Mouse (Mus musculus) limb, embryonic 13.5 days (tissue): ENCODE results near the gene Bckdhb. TPM values are rescaled to one million over a fixed set of nuclear protein-coding genes. Genes with fewer than 3 reads are reported as not detected.
"Not testable (repeated sequence)": the region's sequence is repeated elsewhere in the genome, so short reads cannot be mapped to it uniquely, and the experiment has no call there.

Experiments
- ATAC-seq: fragments of 200-750 bp; cut with Nextera tagmentation; 2 replicates; pipeline ENCODE4 v1.8.0; 2017; ENCODE audit warnings: low read depth, moderate number of reproducible peaks, moderate TSS enrichment; ENCODE audit not compliant: low FRiP score
- H3K27ac ChIP-seq: fragments of 300-500 bp; sonication (generic); 2 replicates; pipeline ENCODE4 v1.5.1; 2015; ENCODE audit warnings: inconsistent platforms, mild to moderate bottlenecking, moderate library complexity
- H3K27me3 ChIP-seq: fragments of 300-500 bp; sonication (generic); 2 replicates; pipeline ENCODE4 v1.6.1; 2015; ENCODE audit warnings: mild to moderate bottlenecking, inconsistent platforms
- H3K36me3 ChIP-seq: fragments of 300-500 bp; sonication (generic); 2 replicates; pipeline ENCODE4 v1.6.1; 2015; ENCODE audit warnings: inconsistent platforms, mild to moderate bottlenecking, moderate library complexity
- H3K4me1 ChIP-seq: fragments of 300-500 bp; sonication (generic); 2 replicates; pipeline ENCODE4 v1.6.1; 2015; ENCODE audit warnings: inconsistent platforms
- H3K4me2 ChIP-seq: fragments of 300-500 bp; sonication (generic); replicated peaks from 2 replicates; pipeline ENCODE4 v1.6.1; 2015; ENCODE audit warnings: inconsistent platforms, mild to moderate bottlenecking, moderate library complexity
- H3K4me3 ChIP-seq: fragments of 300-500 bp; sonication (generic); 2 replicates; pipeline ENCODE4 v1.5.1; 2015; ENCODE audit warnings: moderate library complexity, mild to moderate bottlenecking, inconsistent platforms
- H3K9ac ChIP-seq: fragments of 300-500 bp; sonication (generic); 2 replicates; pipeline ENCODE4 v1.6.1; 2015; ENCODE audit warnings: mild to moderate bottlenecking, inconsistent platforms
- H3K9me3 ChIP-seq: fragments of 300-500 bp; sonication (generic); 2 replicates; pipeline ENCODE4 v1.6.1; 2016; ENCODE audit warnings: inconsistent platforms
- WGBS: fragments of 180-500 bp; shearing (Covaris S2); methylation state at CpG from one replicate; pipeline ENCODE4 v1.1.7; 2015; 5-methylcytosine and 5-hydroxymethylcytosine counted together
- polyA plus RNA-seq: library from polyadenylated mRNA; unstranded; fragments of >200 nt; fragmentation: Nextera tagmentation; extraction: Ambion mirVana; gene quantifications from 2 replicates; pipeline ENCODE4 v1.2.1, GENCODE M21; 2015

The Bckdhb gene
- polyA plus RNA-seq, 1 experiment from 2014 or later, result 53.4 TPM

GRCm38 (mm10) chr9:84049142-84049541 is 124.2 kb downstream of the Bckdhb start:
- Histone ChIP-seq H3K4me2 (no peak overlapping the region), H3K4me1 (peaks cover 19% of the 10 kb centered on the region), H3K9me3 (no peaks in the 10 kb centered on the region), H3K27me3 (0 out of 2 replicates have a peak, but pooled peaks cover 7% of the 10 kb centered on the region), H3K9ac (no peak overlapping the region), H3K27ac (no peak overlapping the region), H3K4me3 (no peak overlapping the region), H3K36me3 (no peaks in the 10 kb centered on the region)
- no peak for ATAC-seq
- 50% methylated on average over 1 of the region's 1 CpGs for WGBS

DNA sequence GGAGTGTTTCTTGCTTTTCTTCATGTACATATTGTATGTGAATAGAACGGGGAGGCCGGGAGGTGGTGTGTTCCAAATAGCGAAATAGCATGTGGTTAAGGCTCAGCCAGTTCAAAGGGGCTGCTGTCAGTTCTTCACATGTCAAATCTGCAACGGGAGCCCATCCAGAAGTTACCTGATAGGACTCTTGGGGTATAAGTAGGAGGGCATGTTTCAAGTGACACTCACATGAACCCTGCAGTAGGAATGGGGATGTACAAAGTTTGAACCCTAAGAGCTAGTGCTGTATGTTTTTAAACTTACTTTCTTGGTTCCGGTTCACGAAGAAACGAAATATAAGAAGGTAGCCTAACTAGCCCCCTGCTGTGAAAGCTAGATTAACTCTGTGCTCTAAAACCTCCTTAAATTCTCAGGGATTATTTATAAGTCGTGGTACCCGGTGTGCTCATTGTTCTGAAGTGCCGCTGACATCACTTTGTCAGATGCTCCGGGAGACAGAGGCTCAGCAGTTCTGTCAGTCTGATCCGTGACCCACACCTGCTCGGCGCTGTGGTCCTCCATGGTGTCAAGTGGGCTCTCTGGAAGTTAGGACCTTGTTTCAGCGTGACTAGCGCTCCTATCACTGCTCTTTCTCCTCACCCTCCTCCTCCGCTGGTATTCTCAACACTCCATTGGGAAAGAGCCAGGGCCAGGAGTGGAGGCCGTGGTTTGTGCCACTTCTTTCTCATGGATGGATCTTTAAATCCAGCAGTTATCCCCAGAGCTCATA is 126.1 kb downstream of the Bckdhb start:
- Histone ChIP-seq H3K4me2 (peak overlapping the region; percentile 12; the same call in 1 of the 2 replicates), H3K9ac (no peak overlapping the region), H3K9me3 (no peaks in the 10 kb centered on the region), H3K36me3 (no peaks in the 10 kb centered on the region), H3K27me3 (no peaks in the 10 kb centered on the region), H3K27ac (no peak overlapping the region), H3K4me3 (no peak overlapping the region), H3K4me1 (peaks cover 13% of the 10 kb centered on the region)
- WGBS, result 58% methylated on average over 18 of the region's 18 CpGs
- peak; percentile 71 for ATAC-seq

- H3K4me3 ChIP-seq, result no peak overlapping the region
- ATAC-seq, result no peak
- WGBS, result 84% methylated on average over 7 of the region's 7 CpGs
- H3K9ac ChIP-seq, result no peak overlapping the region
- no peaks in the 10 kb centered on the region for H3K9me3 ChIP-seq
- H3K27ac ChIP-seq, result no peak overlapping the region
- peaks cover 10% of the 10 kb centered on the region for H3K4me1 ChIP-seq
- no peak overlapping the region for H3K4me2 ChIP-seq
- H3K27me3 ChIP-seq, result no peaks in the 10 kb centered on the region
- no peaks in the 10 kb centered on the region for H3K36me3 ChIP-seq
Observed at GRCm38 (mm10) chr9:84055125-84055807, 130.3 kb downstream of the Bckdhb start.

DNA sequence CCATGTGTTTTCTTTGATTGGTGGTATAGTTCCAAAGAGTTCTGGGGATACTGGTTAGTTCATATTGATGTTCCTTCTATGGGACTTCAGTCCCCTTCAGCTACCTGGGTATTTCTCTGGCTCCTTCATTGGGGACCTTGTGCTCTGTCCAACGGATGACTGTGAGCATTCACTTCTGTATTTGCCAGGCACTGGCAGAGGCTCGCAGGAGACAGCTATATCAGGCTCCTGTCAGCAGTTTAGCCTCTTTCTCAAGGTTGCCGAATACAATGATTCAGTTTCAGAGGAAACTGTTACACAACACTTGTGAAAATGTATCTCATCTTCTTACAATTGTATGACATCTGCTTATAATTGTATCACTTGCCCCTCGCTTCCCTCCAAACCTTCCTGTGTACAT is 135.8 kb downstream of the Bckdhb start:
- H3K4me1 ChIP-seq, result peaks cover 18% of the 10 kb centered on the region
- H3K4me3 ChIP-seq, H3K36me3 ChIP-seq, H3K4me2 ChIP-seq, H3K9me3 ChIP-seq, ATAC-seq, H3K9ac ChIP-seq, H3K27me3 ChIP-seq, H3K27ac ChIP-seq: not testable (repeated sequence)
- WGBS, result 81% methylated on average over 4 of the region's 4 CpGs

DNA sequence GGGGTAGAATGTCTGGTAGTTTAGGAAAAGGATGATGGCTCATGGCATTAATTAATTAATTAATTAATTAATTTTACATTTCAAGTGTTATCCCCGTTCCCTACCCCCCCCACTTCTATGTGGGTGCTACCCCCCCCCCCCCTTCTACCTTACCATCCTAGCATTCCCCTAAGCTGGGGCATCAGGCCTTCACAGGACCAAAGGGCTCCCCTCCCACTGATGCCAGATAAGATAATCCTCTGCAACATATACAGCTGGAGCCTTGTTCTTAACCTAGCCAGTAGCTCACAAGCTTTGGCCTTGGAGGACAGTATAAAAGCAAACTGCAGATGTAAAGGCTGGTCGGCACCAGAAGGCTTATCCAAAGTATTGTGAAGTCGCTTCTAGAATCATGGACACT is 138.7 kb downstream of the Bckdhb start:
- no peaks in the 10 kb centered on the region for H3K36me3 ChIP-seq
- peaks cover 21% of the 10 kb centered on the region for H3K4me1 ChIP-seq
- no peak overlapping the region for H3K27ac ChIP-seq
- no peak for ATAC-seq
- H3K9ac ChIP-seq, result no peak overlapping the region
- H3K9me3 ChIP-seq, result no peaks in the 10 kb centered on the region
- H3K27me3 ChIP-seq, result no peaks in the 10 kb centered on the region; the same call in 1 of the 2 replicates
- H3K4me2 ChIP-seq, result no peak overlapping the region
- WGBS, result 86% methylated on average over 3 of the region's 3 CpGs
- H3K4me3 ChIP-seq, result no peak overlapping the region

DNA sequence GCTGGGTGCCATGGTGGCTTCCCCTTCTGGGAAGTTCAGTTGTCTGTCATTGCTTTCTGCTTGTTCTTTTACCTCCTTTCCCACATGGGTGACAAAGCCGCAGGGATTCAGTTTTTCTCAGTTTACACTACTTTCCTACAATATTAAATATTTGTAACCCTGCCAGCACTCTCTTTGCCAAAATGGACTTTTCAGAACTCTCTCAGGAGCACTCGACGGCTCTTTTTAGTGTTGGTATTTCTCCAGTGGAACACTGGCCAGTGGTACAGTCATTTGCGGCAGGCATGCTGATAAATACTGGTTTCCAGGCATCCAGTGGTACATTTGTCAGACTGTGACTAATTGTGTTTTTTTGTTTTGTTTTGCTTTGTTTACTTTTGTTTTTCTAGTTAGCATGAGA is 139.2 kb downstream of the Bckdhb start:
- no peaks in the 10 kb centered on the region for H3K36me3 ChIP-seq
- no peak overlapping the region for H3K27ac ChIP-seq
- ATAC-seq, result no peak
- H3K4me1 ChIP-seq, result peaks cover 23% of the 10 kb centered on the region
- no peaks in the 10 kb centered on the region for H3K9me3 ChIP-seq
- WGBS, result 66% methylated on average over 4 of the region's 4 CpGs
- no peak overlapping the region for H3K4me3 ChIP-seq
- no peak overlapping the region for H3K4me2 ChIP-seq
- no peak overlapping the region for H3K9ac ChIP-seq
- H3K27me3 ChIP-seq, result no peaks in the 10 kb centered on the region; the same call in 1 of the 2 replicates

GRCm38 (mm10) chr9:84070247-84070646 is 145.3 kb downstream of the Bckdhb start:
- Histone ChIP-seq H3K9ac (no peak overlapping the region), H3K27me3 (no peaks in the 10 kb centered on the region; the same call in 1 of the 2 replicates), H3K4me1 (peaks cover 28% of the 10 kb centered on the region), H3K9me3 (no peaks in the 10 kb centered on the region), H3K4me3 (no peak overlapping the region), H3K36me3 (no peaks in the 10 kb centered on the region), H3K27ac (no peak overlapping the region), H3K4me2 (no peak overlapping the region)
- 61% methylated on average over 6 of the region's 6 CpGs for WGBS
- no peak for ATAC-seq

GRCm38 (mm10) chr9:84070740-84071139 is 145.8 kb downstream of the Bckdhb start:
- no peak overlapping the region for H3K9ac ChIP-seq
- no peaks in the 10 kb centered on the region for H3K9me3 ChIP-seq
- no peaks in the 10 kb centered on the region for H3K36me3 ChIP-seq
- no peaks in the 10 kb centered on the region; the same call in 1 of the 2 replicates for H3K27me3 ChIP-seq
- H3K27ac ChIP-seq, result no peak overlapping the region
- ATAC-seq, result no peak
- no peak overlapping the region for H3K4me3 ChIP-seq
- peaks cover 25% of the 10 kb centered on the region for H3K4me1 ChIP-seq
- 53% methylated on average over 5 of the region's 5 CpGs for WGBS
- no peak overlapping the region for H3K4me2 ChIP-seq

GRCm38 (mm10) chr9:84072534-84072933 is 147.6 kb downstream of the Bckdhb start:
- H3K4me2 ChIP-seq, result peak overlapping the region; percentile 17; the same call in 1 of the 2 replicates
- no peaks in the 10 kb centered on the region for H3K9me3 ChIP-seq
- no peaks in the 10 kb centered on the region for H3K27me3 ChIP-seq
- H3K27ac ChIP-seq, result no peak overlapping the region
- no peak overlapping the region for H3K4me3 ChIP-seq
- 27% methylated on average over 6 of the region's 6 CpGs for WGBS
- H3K9ac ChIP-seq, result no peak overlapping the region
- no peak for ATAC-seq
- H3K36me3 ChIP-seq, result no peaks in the 10 kb centered on the region
- peaks cover 23% of the 10 kb centered on the region for H3K4me1 ChIP-seq

GRCm38 (mm10) chr9:84073237-84073636 is 148.3 kb downstream of the Bckdhb start:
- no peaks in the 10 kb centered on the region for H3K27me3 ChIP-seq
- ATAC-seq, result peak; percentile 77; the same call in 1 of the 2 replicates
- H3K9me3 ChIP-seq, result no peaks in the 10 kb centered on the region
- WGBS, result 39% methylated on average over 9 of the region's 9 CpGs
- no peak overlapping the region for H3K27ac ChIP-seq
- peaks cover 23% of the 10 kb centered on the region for H3K4me1 ChIP-seq
- no peaks in the 10 kb centered on the region for H3K36me3 ChIP-seq
- H3K9ac ChIP-seq, result no peak overlapping the region
- no peak overlapping the region for H3K4me3 ChIP-seq
- H3K4me2 ChIP-seq, result peak overlapping the region; percentile 37

DNA sequence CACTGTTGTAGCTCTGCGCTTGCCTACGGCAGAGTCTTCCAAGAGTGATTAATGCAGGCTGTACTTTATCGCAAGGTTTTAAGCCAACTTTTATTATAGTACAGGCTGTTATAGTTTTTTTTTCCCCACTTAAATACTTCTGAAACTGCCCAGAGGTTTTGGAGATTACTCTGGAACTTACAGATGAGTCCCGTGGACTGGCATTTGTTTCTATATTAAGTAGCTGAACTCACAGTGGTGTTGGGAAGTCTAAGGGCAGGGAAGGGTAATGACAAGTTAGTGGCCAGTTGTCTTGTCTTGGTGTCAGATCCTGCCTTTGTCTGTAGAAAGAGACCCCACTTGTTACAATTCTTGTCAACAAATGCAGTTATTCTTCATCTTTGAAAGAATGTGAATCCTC is 158.6 kb downstream of the Bckdhb start:
- 55% methylated on average over 4 of the region's 4 CpGs for WGBS
- Histone ChIP-seq H3K4me1 (no peaks in the 10 kb centered on the region), H3K9me3 (0 out of 2 replicates have a peak, but pooled peaks cover 5% of the 10 kb centered on the region), H3K27me3 (no peaks in the 10 kb centered on the region), H3K9ac (no peak overlapping the region), H3K4me2 (no peak overlapping the region), H3K27ac (no peak overlapping the region), H3K36me3 (no peaks in the 10 kb centered on the region), H3K4me3 (no peak overlapping the region)
- no peak for ATAC-seq

- Histone ChIP-seq H3K9ac (no peak overlapping the region), H3K4me3 (no peak overlapping the region), H3K4me2 (no peak overlapping the region), H3K27ac (no peak overlapping the region), H3K36me3 (no peaks in the 10 kb centered on the region), H3K4me1 (no peaks in the 10 kb centered on the region), H3K9me3 (0 out of 2 replicates have a peak, but pooled peaks cover 5% of the 10 kb centered on the region), H3K27me3 (no peaks in the 10 kb centered on the region)
- no peak for ATAC-seq
- 90% methylated on average over 5 of the region's 5 CpGs for WGBS
Observed at GRCm38 (mm10) chr9:84084686-84085085, 159.7 kb downstream of the Bckdhb start.
